Mouse (Mus musculus) thymus, adult 2 months (tissue): ENCODE data around the gene Heca. TPM values are rescaled to one million over a fixed set of nuclear protein-coding genes. Genes with fewer than 3 reads are reported as not detected.
"Not testable (repeated sequence)": the region's sequence is repeated elsewhere in the genome, so short reads cannot be mapped to it uniquely, and the experiment has no call there.

ENCODE experiments used
- DNase-seq: peaks from one replicate; pipeline ENCODE4 v3.0.0; 2021
- H3K27ac ChIP-seq: fragments of 200-500 bp; 2 replicates; pipeline ENCODE4 v1.5.1; 2012; ENCODE audit warnings: low read length, control low read depth; ENCODE audit not compliant: control insufficient read depth, insufficient read depth
- H3K27me3 ChIP-seq: fragments of 200-500 bp; 2 replicates; pipeline ENCODE4 v1.6.1; 2012; ENCODE audit warnings: mild to moderate bottlenecking, low read length, moderate library complexity, mixed read lengths; ENCODE audit not compliant: control insufficient read depth, insufficient read depth
- H3K36me3 ChIP-seq: fragments of 200-500 bp; 2 replicates; pipeline ENCODE4 v1.6.1; 2012; ENCODE audit warnings: mild to moderate bottlenecking, low read length, moderate library complexity; ENCODE audit not compliant: control insufficient read depth, insufficient read depth
- H3K4me1 ChIP-seq: fragments of 200-500 bp; replicated peaks from 2 replicates; pipeline ENCODE4 v1.6.1; 2012; ENCODE audit warnings: low read length; ENCODE audit not compliant: control insufficient read depth, insufficient read depth
- H3K4me3 ChIP-seq: fragments of 200-500 bp; 2 replicates; pipeline ENCODE4 v1.5.1; 2012; ENCODE audit warnings: mild to moderate bottlenecking, low read length, control low read depth, moderate library complexity; ENCODE audit not compliant: control insufficient read depth, insufficient read depth
- CTCF ChIP-seq: fragments of 200-500 bp; IDR thresholded peaks from 2 replicates; pipeline ENCODE4 v1.5.1; 2012; ENCODE audit warnings: mild to moderate bottlenecking, control low read depth, low read length, moderate library complexity, borderline replicate concordance; ENCODE audit not compliant: control insufficient read depth, poor library complexity, insufficient read depth; ENCODE audit errors: extremely low read depth
- POLR2A ChIP-seq: fragments of 200-500 bp; IDR thresholded peaks from 2 replicates; pipeline ENCODE4 v1.6.1; 2012; ENCODE audit warnings: mild to moderate bottlenecking, low read length, control low read depth, moderate library complexity; ENCODE audit not compliant: control insufficient read depth, poor library complexity, insufficient read depth; ENCODE audit errors: extremely low read depth
- WGBS: fragments of 180-500 bp; shearing (Covaris S2); methylation state at CpG from one replicate; pipeline ENCODE4 v1.1.7; 2018; 5-methylcytosine and 5-hydroxymethylcytosine counted together
- polyA plus RNA-seq: library from polyadenylated mRNA; depleted of rRNA; stranded (reverse); fragments of >200 nt; gene quantifications from 2 replicates; pipeline ENCODE4 v1.2.3, GENCODE M21; 2012

The Heca gene
- polyA plus RNA-seq, 1 experiment, result 37.9 TPM

- H3K27ac ChIP-seq, result no peak overlapping the region
- no peaks in the 10 kb centered on the region for H3K4me1 ChIP-seq
Observed at GRCm38 (mm10) chr10:17908731-17909130, 39.1 kb downstream of the Heca start.

DNA sequence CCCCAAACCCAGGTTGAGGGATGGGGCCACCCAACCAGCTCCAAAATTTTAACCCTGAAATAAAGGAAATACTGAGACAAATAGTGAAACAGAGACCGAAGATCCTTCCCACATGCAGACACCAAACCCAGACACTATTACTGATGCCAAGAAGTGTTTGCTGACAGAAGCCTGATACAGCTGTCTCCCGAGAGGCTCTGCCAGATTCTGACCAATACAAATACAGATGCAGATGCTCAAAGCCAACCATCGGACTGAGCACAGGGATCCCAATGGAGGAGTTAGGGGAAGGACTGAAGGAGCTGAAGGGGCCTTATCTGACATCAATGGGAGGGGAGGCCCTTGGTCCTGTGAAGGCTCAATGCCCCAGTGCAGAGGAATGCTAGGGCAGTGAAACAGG, 41.5 kb downstream of the Heca start:
- H3K4me1 ChIP-seq, H3K27me3 ChIP-seq, H3K27ac ChIP-seq, DNase-seq, H3K4me3 ChIP-seq: not testable (repeated sequence)
- 98% methylated on average over 3 of the region's 3 CpGs for WGBS
- H3K36me3 ChIP-seq, result peaks cover 13% of the 10 kb centered on the region

More at GRCm38 (mm10) chr10:17908731-17909130, 39.1 kb downstream of the Heca start:
- no peak for DNase-seq
- TF ChIP-seq CTCF, result no peak
- TF ChIP-seq POLR2A, result no peak
- Histone ChIP-seq H3K27me3 (no peaks in the 10 kb centered on the region), H3K4me3 (no peak overlapping the region), H3K36me3 (peaks cover 7% of the 10 kb centered on the region; the same call in 1 of the 2 replicates)
- WGBS, result 92% methylated on average over 4 of the region's 4 CpGs

GRCm38 (mm10) chr10:17903449-17903848, 44.4 kb downstream of the Heca start:
- H3K27ac ChIP-seq, result no peak overlapping the region
- no peaks in the 10 kb centered on the region for H3K27me3 ChIP-seq
- WGBS, result 92% methylated on average over 2 of the region's 2 CpGs
- H3K4me3 ChIP-seq, result no peak overlapping the region
- TF ChIP-seq POLR2A, result no peak
- no peak for TF ChIP-seq CTCF
- H3K36me3 ChIP-seq, result peaks cover 13% of the 10 kb centered on the region
- H3K4me1 ChIP-seq, result no peaks in the 10 kb centered on the region
- DNase-seq, result no peak

- Histone ChIP-seq H3K36me3 (no peaks in the 10 kb centered on the region), H3K27me3 (no peaks in the 10 kb centered on the region), H3K4me1 (peaks cover 2% of the 10 kb centered on the region; the same call in 1 of the 2 replicates), H3K4me3 (no peak overlapping the region), H3K27ac (no peak overlapping the region)
- 93% methylated on average over 2 of the region's 2 CpGs for WGBS
- no peak for DNase-seq
- TF ChIP-seq CTCF (no peak), POLR2A (no peak)
Observed at GRCm38 (mm10) chr10:17880724-17881123, 67.1 kb downstream of the Heca start.

DNA sequence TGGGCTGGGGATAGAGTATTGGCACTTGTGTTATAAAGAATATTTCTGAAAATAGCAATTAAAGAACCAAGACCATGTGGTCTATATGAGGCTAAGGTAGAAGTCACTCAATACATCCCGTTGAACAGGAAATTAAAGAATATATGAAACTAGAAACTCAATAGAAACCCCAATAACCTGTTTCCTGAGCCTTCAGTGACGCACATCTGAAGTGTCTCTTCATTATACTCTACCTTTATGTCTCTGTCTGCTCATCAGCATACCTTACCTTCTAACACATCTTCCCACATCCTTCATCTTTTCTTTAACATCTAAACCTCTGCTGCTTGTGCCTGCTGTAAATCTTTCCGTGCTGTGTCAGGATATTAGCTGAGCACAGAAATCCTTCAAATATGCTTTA, 67.8 kb downstream of the Heca start:
- TF ChIP-seq CTCF (no peak), POLR2A (no peak)
- no peak for DNase-seq
- H3K27ac ChIP-seq, result no peak overlapping the region

GRCm38 (mm10) chr10:17878002-17878919, 69.6 kb downstream of the Heca start:
- no peak for TF ChIP-seq POLR2A
- TF ChIP-seq CTCF, result no peak
- H3K36me3 ChIP-seq, result no peaks in the 10 kb centered on the region
- DNase-seq, result no peak
- peaks cover 2% of the 10 kb centered on the region; the same call in 1 of the 2 replicates for H3K4me1 ChIP-seq
- H3K27me3 ChIP-seq, result no peaks in the 10 kb centered on the region
- 93% methylated on average over 8 of the region's 8 CpGs for WGBS
- no peak overlapping the region for H3K4me3 ChIP-seq
- H3K27ac ChIP-seq, result no peak overlapping the region

More for the DNA sequence above, 67.8 kb downstream of the Heca start:
- H3K4me3 ChIP-seq, result no peak overlapping the region
- peaks cover 2% of the 10 kb centered on the region; the same call in 1 of the 2 replicates for H3K4me1 ChIP-seq
- WGBS, result 82% methylated on average over 3 of the region's 3 CpGs
- H3K27me3 ChIP-seq, result no peaks in the 10 kb centered on the region
- no peaks in the 10 kb centered on the region for H3K36me3 ChIP-seq
